Mouse (Mus musculus) kidney, embryonic 14.5 days (tissue): ENCODE results near the gene Twist2. TPM values are rescaled to one million over a fixed set of nuclear protein-coding genes. Genes with fewer than 3 reads are reported as not detected.
A peak's percentile ranks its signal among the peaks of the same experiment; 100 is the strongest.

ENCODE experiments used
- ATAC-seq: fragments of 200-750 bp; cut with Nextera tagmentation; 2 replicates; pipeline ENCODE4 v1.8.0; 2017; ENCODE audit warnings: moderate number of reproducible peaks, mild to moderate bottlenecking, moderate TSS enrichment, moderate library complexity; ENCODE audit not compliant: low FRiP score, low TSS enrichment
- H3K27ac ChIP-seq: fragments of 300-500 bp; sonication (generic); 2 replicates; pipeline ENCODE4 v1.5.1; 2014; ENCODE audit warnings: low read depth, mild to moderate bottlenecking, low read length, moderate library complexity, mixed read lengths
- H3K27me3 ChIP-seq: fragments of 300-500 bp; sonication (generic); 2 replicates; pipeline ENCODE4 v1.6.1; 2014; ENCODE audit warnings: mild to moderate bottlenecking, low read length; ENCODE audit not compliant: control insufficient read depth, insufficient read depth
- H3K36me3 ChIP-seq: fragments of 300-500 bp; sonication (generic); 2 replicates; pipeline ENCODE4 v1.6.1; 2014; ENCODE audit warnings: low read length, mixed read lengths; ENCODE audit not compliant: control insufficient read depth, insufficient read depth
- H3K4me1 ChIP-seq: fragments of 300-500 bp; sonication (generic); 2 replicates; pipeline ENCODE4 v1.6.1; 2014; ENCODE audit warnings: low read length, mixed read lengths; ENCODE audit not compliant: control insufficient read depth, insufficient read depth
- H3K4me2 ChIP-seq: fragments of 300-500 bp; sonication (generic); replicated peaks from 2 replicates; pipeline ENCODE4 v1.6.1; 2014; ENCODE audit warnings: low read depth, mild to moderate bottlenecking, low read length
- H3K4me3 ChIP-seq: fragments of 300-500 bp; sonication (generic); 2 replicates; pipeline ENCODE4 v1.5.1; 2014; ENCODE audit warnings: mild to moderate bottlenecking, low read length
- H3K9ac ChIP-seq: fragments of 300-500 bp; sonication (generic); 2 replicates; pipeline ENCODE4 v1.6.1; 2014; ENCODE audit warnings: low read depth, mild to moderate bottlenecking, low read length, moderate library complexity
- H3K9me3 ChIP-seq: fragments of 300-500 bp; sonication (generic); 2 replicates; pipeline ENCODE4 v1.6.1; 2016; ENCODE audit warnings: low read length; ENCODE audit not compliant: control insufficient read depth
- WGBS: fragments of 180-500 bp; shearing (Covaris S2); extraction: QIAGEN DNeasy Blood & Tissue Kit; methylation state at CpG from one replicate; pipeline ENCODE4 v1.1.7; 2014; 5-methylcytosine and 5-hydroxymethylcytosine counted together
- polyA plus RNA-seq: library from polyadenylated mRNA; unstranded; fragments of >200 nt; fragmentation: Nextera tagmentation; extraction: Ambion mirVana; gene quantifications from 2 replicates; pipeline ENCODE4 v1.2.1, GENCODE M21; 2014

Twist2 gene
- polyA plus RNA-seq, 1 experiment from 2014 or later: 8.0 TPM

- H3K4me2 ChIP-seq: no peak overlapping the region
- WGBS: 64% methylated on average over 9 of the region's 9 CpGs
- no peak overlapping the region for H3K9ac ChIP-seq
- no peaks in the 10 kb centered on the region for H3K4me1 ChIP-seq
- no peaks in the 10 kb centered on the region for H3K36me3 ChIP-seq
- H3K27ac ChIP-seq: no peak overlapping the region
- 0 out of 2 replicates have a peak, but pooled peaks cover 2% of the 10 kb centered on the region for H3K9me3 ChIP-seq
- no peaks in the 10 kb centered on the region for H3K27me3 ChIP-seq
- peak; percentile 45; the same call in 1 of the 2 replicates for ATAC-seq
- H3K4me3 ChIP-seq: no peak overlapping the region
Observed at GRCm38 (mm10) chr1:91856771-91857664, 55.8 kb downstream of the Twist2 start.

- Histone ChIP-seq H3K27me3 (no peaks in the 10 kb centered on the region), H3K4me2 (no peak overlapping the region), H3K4me1 (no peaks in the 10 kb centered on the region), H3K9ac (no peak overlapping the region), H3K4me3 (no peak overlapping the region), H3K36me3 (no peaks in the 10 kb centered on the region), H3K27ac (no peak overlapping the region), H3K9me3 (no peaks in the 10 kb centered on the region)
- 0 out of 2 replicates have a peak, but pooled peaks have one; percentile 16 for ATAC-seq
- 51% methylated on average over 11 of the region's 11 CpGs for WGBS
Observed at GRCm38 (mm10) chr1:91858101-91858790, 57.0 kb downstream of the Twist2 start.

GRCm38 (mm10) chr1:91858901-91859300 lies 57.6 kb downstream of the Twist2 start:
- Histone ChIP-seq H3K4me3 (no peak overlapping the region), H3K27ac (no peak overlapping the region), H3K9ac (no peak overlapping the region), H3K9me3 (no peaks in the 10 kb centered on the region), H3K36me3 (no peaks in the 10 kb centered on the region), H3K4me1 (no peaks in the 10 kb centered on the region), H3K4me2 (no peak overlapping the region), H3K27me3 (no peaks in the 10 kb centered on the region)
- ATAC-seq: no peak
- WGBS: 94% methylated on average over 1 of the region's 1 CpGs

GRCm38 (mm10) chr1:91861511-91861910 lies 60.2 kb downstream of the Twist2 start:
- Histone ChIP-seq H3K4me3 (no peak overlapping the region), H3K36me3 (no peaks in the 10 kb centered on the region), H3K4me2 (no peak overlapping the region), H3K27me3 (no peaks in the 10 kb centered on the region), H3K4me1 (no peaks in the 10 kb centered on the region), H3K9ac (no peak overlapping the region), H3K27ac (no peak overlapping the region), H3K9me3 (no peaks in the 10 kb centered on the region)
- 58% methylated on average over 7 of the region's 7 CpGs for WGBS
- no peak for ATAC-seq

GRCm38 (mm10) chr1:91866001-91866400 lies 64.7 kb downstream of the Twist2 start:
- Histone ChIP-seq H3K36me3 (no peaks in the 10 kb centered on the region), H3K9me3 (no peaks in the 10 kb centered on the region), H3K4me2 (no peak overlapping the region), H3K27ac (no peak overlapping the region), H3K9ac (no peak overlapping the region), H3K4me1 (peaks cover 19% of the 10 kb centered on the region; the same call in 1 of the 2 replicates), H3K27me3 (0 out of 2 replicates have a peak, but pooled peaks cover 3% of the 10 kb centered on the region), H3K4me3 (no peak overlapping the region)
- WGBS: 59% methylated on average over 2 of the region's 2 CpGs
- no peak for ATAC-seq

GRCm38 (mm10) chr1:91871101-91871500 lies 69.8 kb downstream of the Twist2 start:
- 0 out of 2 replicates have a peak, but pooled peaks cover 3% of the 10 kb centered on the region for H3K27me3 ChIP-seq
- H3K9me3 ChIP-seq: no peaks in the 10 kb centered on the region
- peaks cover 51% of the 10 kb centered on the region for H3K4me1 ChIP-seq
- no peak for ATAC-seq
- WGBS: 8% methylated on average over 6 of the region's 6 CpGs
- no peak overlapping the region for H3K4me2 ChIP-seq
- H3K4me3 ChIP-seq: no peak overlapping the region
- H3K9ac ChIP-seq: no peak overlapping the region
- H3K36me3 ChIP-seq: no peaks in the 10 kb centered on the region
- no peak overlapping the region for H3K27ac ChIP-seq

GRCm38 (mm10) chr1:91872388-91873059 lies 71.3 kb downstream of the Twist2 start:
- Histone ChIP-seq H3K36me3 (no peaks in the 10 kb centered on the region), H3K4me1 (peaks cover 51% of the 10 kb centered on the region), H3K4me3 (no peak overlapping the region), H3K4me2 (0 out of 2 replicates have a peak overlapping the region, but pooled peaks have one; percentile 15), H3K9me3 (no peaks in the 10 kb centered on the region), H3K9ac (0 out of 2 replicates have a peak overlapping the region, but pooled peaks have one; percentile 18), H3K27ac (no peak overlapping the region), H3K27me3 (0 out of 2 replicates have a peak, but pooled peaks cover 3% of the 10 kb centered on the region)
- 12% methylated on average over 8 of the region's 8 CpGs for WGBS
- peak; percentile 47 for ATAC-seq

- WGBS: 24% methylated on average over 10 of the region's 10 CpGs
Observed at GRCm38 (mm10) chr1:91873572-91874285, 72.5 kb downstream of the Twist2 start.

More at GRCm38 (mm10) chr1:91873572-91874285, 72.5 kb downstream of the Twist2 start:
- Histone ChIP-seq H3K9me3 (no peaks in the 10 kb centered on the region), H3K4me1 (peaks cover 52% of the 10 kb centered on the region), H3K4me3 (no peak overlapping the region), H3K27ac (no peak overlapping the region), H3K36me3 (no peaks in the 10 kb centered on the region), H3K9ac (no peak overlapping the region), H3K27me3 (0 out of 2 replicates have a peak, but pooled peaks cover 3% of the 10 kb centered on the region), H3K4me2 (no peak overlapping the region)
- peak; percentile 70 for ATAC-seq
